Mouse (Mus musculus) intestine, embryonic 14.5 days (tissue): ENCODE measurements at regions not wholly inside any gene's neighbourhood (a gene's known extent, or its start where the extent isn't known, plus 50 kb on each side); places are given as distances from the start of the nearest gene placed in this dataset.

ENCODE experiments used
- ATAC-seq: fragments of 200-750 bp; cut with Nextera tagmentation; replicated peaks from 2 replicates; pipeline ENCODE4 v1.8.0; 2017; ENCODE audit warnings: low read depth, moderate number of reproducible peaks, moderate TSS enrichment, moderate library complexity; ENCODE audit not compliant: low FRiP score, low TSS enrichment
- DNase-seq: peaks from one replicate; pipeline ENCODE4 v3.0.0-alpha.2; 2018; ENCODE audit warnings: low spot score
- H3K27ac ChIP-seq: fragments of 300-500 bp; sonication (generic); 2 replicates; pipeline ENCODE4 v1.5.1; 2014; ENCODE audit warnings: low read depth, mild to moderate bottlenecking, control low read depth
- H3K27me3 ChIP-seq: fragments of 300-500 bp; sonication (generic); replicated peaks from 2 replicates; pipeline ENCODE4 v1.6.1; 2014; ENCODE audit warnings: low read length, control low read depth; ENCODE audit not compliant: control insufficient read depth, insufficient read depth
- H3K36me3 ChIP-seq: fragments of 300-500 bp; sonication (generic); 2 replicates; pipeline ENCODE4 v1.6.1; 2014; ENCODE audit warnings: low read length, control low read depth; ENCODE audit not compliant: control insufficient read depth, insufficient read depth
- H3K4me1 ChIP-seq: fragments of 300-500 bp; sonication (generic); replicated peaks from 2 replicates; pipeline ENCODE4 v1.6.1; 2014; ENCODE audit warnings: low read length, control low read depth, mixed read lengths; ENCODE audit not compliant: control insufficient read depth, insufficient read depth
- H3K4me2 ChIP-seq: fragments of 300-500 bp; sonication (generic); 2 replicates; pipeline ENCODE4 v1.6.1; 2014; ENCODE audit warnings: low read length
- H3K4me3 ChIP-seq: fragments of 300-500 bp; sonication (generic); 2 replicates; pipeline ENCODE4 v1.5.1; 2014; ENCODE audit warnings: low read depth, low read length, control low read depth, mixed read lengths
- H3K9ac ChIP-seq: fragments of 300-500 bp; sonication (generic); 2 replicates; pipeline ENCODE4 v1.6.1; 2014; ENCODE audit warnings: mild to moderate bottlenecking, low read length
- H3K9me3 ChIP-seq: fragments of 300-500 bp; sonication (generic); 2 replicates; pipeline ENCODE4 v1.6.1; 2016; ENCODE audit warnings: low read length, control low read depth; ENCODE audit not compliant: control insufficient read depth
- WGBS: fragments of 180-500 bp; shearing (Covaris S2); extraction: QIAGEN DNeasy Blood & Tissue Kit; methylation state at CpG from one replicate; pipeline ENCODE4 v1.1.7; 2014; 5-methylcytosine and 5-hydroxymethylcytosine counted together

GRCm38 (mm10) chr9:118389481-118390334 is 88.3 kb upstream of the Eomes start:
- H3K4me3 ChIP-seq, result peak overlapping the region; percentile 34
- no peak overlapping the region for H3K27ac ChIP-seq
- 8% methylated on average over 27 of the region's 27 CpGs for WGBS
- H3K4me1 ChIP-seq, result peaks cover 5% of the 10 kb centered on the region; the same call in 1 of the 2 replicates
- DNase-seq, result peak; percentile 68
- no peaks in the 10 kb centered on the region for H3K36me3 ChIP-seq
- H3K4me2 ChIP-seq, result peak overlapping the region; percentile 59
- peaks cover 10% of the 10 kb centered on the region for H3K27me3 ChIP-seq
- H3K9ac ChIP-seq, result 0 out of 2 replicates have a peak overlapping the region, but pooled peaks have one; percentile 13
- H3K9me3 ChIP-seq, result no peaks in the 10 kb centered on the region
- ATAC-seq, result no peak

GRCm38 (mm10) chr9:118390679-118391078 is 87.3 kb upstream of the Eomes start:
- H3K9me3 ChIP-seq, result no peaks in the 10 kb centered on the region
- H3K27me3 ChIP-seq, result peaks cover 10% of the 10 kb centered on the region
- 50% methylated on average over 3 of the region's 3 CpGs for WGBS
- H3K9ac ChIP-seq, result no peak overlapping the region
- ATAC-seq (no peak), DNase-seq (no peak)
- no peak overlapping the region for H3K4me2 ChIP-seq
- H3K4me3 ChIP-seq, result no peak overlapping the region
- H3K27ac ChIP-seq, result no peak overlapping the region
- peaks cover 5% of the 10 kb centered on the region; the same call in 1 of the 2 replicates for H3K4me1 ChIP-seq
- H3K36me3 ChIP-seq, result no peaks in the 10 kb centered on the region

GRCm38 (mm10) chr9:118391715-118392114 is 86.3 kb upstream of the Eomes start:
- WGBS, result 58% methylated on average over 7 of the region's 7 CpGs
- Histone ChIP-seq H3K36me3 (no peaks in the 10 kb centered on the region), H3K9me3 (no peaks in the 10 kb centered on the region)

GRCm38 (mm10) chr9:118392796-118393195 is 85.2 kb upstream of the Eomes start:
- ATAC-seq, result no peak
- Histone ChIP-seq H3K9ac (no peak overlapping the region), H3K27me3 (peaks cover 10% of the 10 kb centered on the region), H3K9me3 (no peaks in the 10 kb centered on the region), H3K4me1 (peaks cover 5% of the 10 kb centered on the region; the same call in 1 of the 2 replicates), H3K4me2 (no peak overlapping the region), H3K36me3 (no peaks in the 10 kb centered on the region), H3K27ac (no peak overlapping the region), H3K4me3 (no peak overlapping the region)
- 77% methylated on average over 1 of the region's 1 CpGs for WGBS
- DNase-seq, result no peak

More at GRCm38 (mm10) chr9:118391715-118392114, 86.3 kb upstream of the Eomes start:
- Histone ChIP-seq H3K4me2 (no peak overlapping the region), H3K27me3 (peaks cover 10% of the 10 kb centered on the region), H3K4me3 (no peak overlapping the region), H3K27ac (no peak overlapping the region), H3K4me1 (peaks cover 5% of the 10 kb centered on the region; the same call in 1 of the 2 replicates), H3K9ac (no peak overlapping the region)
- no peak for ATAC-seq
- no peak for DNase-seq

GRCm38 (mm10) chr9:118393567-118393966 is 84.4 kb upstream of the Eomes start:
- WGBS, result 32% methylated on average over 4 of the region's 4 CpGs
- no peaks in the 10 kb centered on the region for H3K36me3 ChIP-seq
- peaks cover 8% of the 10 kb centered on the region for H3K27me3 ChIP-seq
- H3K27ac ChIP-seq, result no peak overlapping the region
- ATAC-seq, result no peak
- H3K4me2 ChIP-seq, result no peak overlapping the region
- H3K4me3 ChIP-seq, result no peak overlapping the region
- H3K9ac ChIP-seq, result no peak overlapping the region
- H3K4me1 ChIP-seq, result peaks cover 5% of the 10 kb centered on the region; the same call in 1 of the 2 replicates
- no peak for DNase-seq
- no peaks in the 10 kb centered on the region for H3K9me3 ChIP-seq

- Histone ChIP-seq H3K4me3 (no peak overlapping the region), H3K27me3 (no peaks in the 10 kb centered on the region), H3K9me3 (no peaks in the 10 kb centered on the region), H3K4me1 (no peaks in the 10 kb centered on the region), H3K36me3 (no peaks in the 10 kb centered on the region), H3K4me2 (no peak overlapping the region), H3K9ac (no peak overlapping the region), H3K27ac (no peak overlapping the region)
- ATAC-seq (no peak), DNase-seq (no peak)
- WGBS, result 79% methylated on average over 2 of the region's 2 CpGs
Measured at GRCm38 (mm10) chr9:118396425-118397053, 81.5 kb upstream of the Eomes start.

- Histone ChIP-seq H3K4me3 (no peak overlapping the region), H3K4me2 (no peak overlapping the region)
- 84% methylated on average over 3 of the region's 3 CpGs for WGBS
Measured at GRCm38 (mm10) chr9:118400520-118400919, 77.5 kb upstream of the Eomes start.

GRCm38 (mm10) chr9:118401170-118401569 is 76.8 kb upstream of the Eomes start:
- Histone ChIP-seq H3K9ac (no peak overlapping the region), H3K4me3 (no peak overlapping the region), H3K4me2 (no peak overlapping the region), H3K9me3 (no peaks in the 10 kb centered on the region), H3K4me1 (no peaks in the 10 kb centered on the region), H3K27ac (no peak overlapping the region), H3K27me3 (no peaks in the 10 kb centered on the region), H3K36me3 (no peaks in the 10 kb centered on the region)
- ATAC-seq, result no peak
- DNase-seq, result no peak

More at GRCm38 (mm10) chr9:118400520-118400919, 77.5 kb upstream of the Eomes start:
- H3K36me3 ChIP-seq, result no peaks in the 10 kb centered on the region
- H3K27me3 ChIP-seq, result no peaks in the 10 kb centered on the region
- no peak overlapping the region for H3K9ac ChIP-seq
- ATAC-seq (no peak), DNase-seq (no peak)
- H3K27ac ChIP-seq, result no peak overlapping the region
- no peaks in the 10 kb centered on the region for H3K9me3 ChIP-seq
- no peaks in the 10 kb centered on the region for H3K4me1 ChIP-seq
